Mouse (Mus musculus): Measurements from ENCODE around the gene AC131692.1. TPM values are rescaled to one million over a fixed set of nuclear protein-coding genes. Genes with fewer than 3 reads are reported as not detected.
"Not testable (repeated sequence)": the region's sequence is repeated elsewhere in the genome, so short reads cannot be mapped to it uniquely, and the experiment has no call there.

Gene AC131692.1
- total RNA-seq, 2 experiments from 2014 or later = 0.54 TPM; not detected in 1

DNA sequence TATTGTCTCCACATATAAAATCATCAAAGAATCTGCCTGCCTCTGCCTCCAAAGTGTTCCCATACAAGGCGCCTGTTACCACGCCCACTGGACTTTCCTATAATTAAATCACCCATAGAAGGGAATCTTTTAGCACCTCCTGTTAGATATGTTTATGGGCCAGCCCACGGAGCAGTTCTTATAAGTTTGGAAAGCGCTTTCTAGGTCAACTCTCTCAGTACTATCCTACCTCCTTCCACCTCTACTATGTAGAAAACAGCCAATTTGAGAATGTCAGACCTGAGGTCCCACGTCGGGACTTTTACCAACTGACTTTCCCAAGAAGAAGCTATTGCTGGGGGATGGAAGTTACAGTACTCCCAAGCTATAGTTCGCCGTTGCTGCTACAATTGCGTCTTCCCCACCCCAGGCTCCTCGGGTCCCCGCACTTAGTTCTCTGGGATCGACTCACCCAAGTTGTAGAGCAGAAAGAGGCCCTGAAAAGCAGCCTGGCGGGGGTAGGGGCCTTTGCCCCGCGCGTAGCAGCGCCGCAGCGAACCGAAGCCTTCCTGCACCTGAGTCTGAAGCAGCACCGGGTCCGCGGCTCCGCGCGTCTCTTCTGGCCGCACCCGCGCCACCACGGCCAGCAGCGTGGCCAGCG lies 23.2 kb downstream of the AC131692.1 start:
- DNase-seq (ENCODE audit: low spot score in 2 of 2) = no peak

GRCm38 (mm10) chr19:6117986-6118676 lies 23.9 kb downstream of the AC131692.1 start, which contains the start of gene Sac3d1:
TSS of gene Sac3d1 (minus strand) at chr19:6118650.
- DNase-seq (ENCODE audit: low spot score in 2 of 2) = peak; percentile 65 to 87

DNA sequence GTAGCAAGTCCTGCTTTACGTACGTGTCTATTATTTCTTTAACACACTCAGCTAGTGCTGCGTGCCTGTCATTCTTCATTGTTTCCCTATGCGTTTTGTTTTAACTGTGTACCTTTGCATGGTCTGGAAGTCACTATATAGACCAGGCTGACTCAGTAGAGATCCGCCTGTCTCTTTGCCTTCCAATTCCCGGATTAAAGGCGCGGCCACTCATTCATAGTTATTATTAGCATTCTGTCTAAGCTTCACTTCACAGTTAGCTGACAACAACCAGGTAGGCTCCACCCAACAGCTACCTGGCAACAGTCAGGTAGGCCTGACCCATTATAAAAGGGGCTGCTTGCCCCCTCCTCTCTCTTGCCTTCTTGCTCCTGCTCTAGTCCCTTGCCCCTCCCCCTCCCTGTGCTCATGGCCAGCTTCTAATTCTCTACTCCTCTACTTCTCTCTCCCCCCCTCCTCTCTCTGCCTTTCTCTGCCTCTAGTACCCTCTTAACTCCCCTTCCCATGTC lies 24.5 kb downstream of the AC131692.1 start:
- DNase-seq (ENCODE audit: low spot score in 2 of 2) = no peak

- no peak for DNase-seq (ENCODE audit: low spot score in 2 of 2)
Observed at GRCm38 (mm10) chr19:6121761-6122160, 27.5 kb downstream of the AC131692.1 start.

- DNase-seq (ENCODE audit: low spot score in 2 of 2) = no peak
Observed at GRCm38 (mm10) chr19:6123330-6123729, 29.1 kb downstream of the AC131692.1 start.

- DNase-seq (ENCODE audit: low spot score in 2 of 2) = no peak
Observed at GRCm38 (mm10) chr19:6124898-6125297, 30.7 kb downstream of the AC131692.1 start.

DNA sequence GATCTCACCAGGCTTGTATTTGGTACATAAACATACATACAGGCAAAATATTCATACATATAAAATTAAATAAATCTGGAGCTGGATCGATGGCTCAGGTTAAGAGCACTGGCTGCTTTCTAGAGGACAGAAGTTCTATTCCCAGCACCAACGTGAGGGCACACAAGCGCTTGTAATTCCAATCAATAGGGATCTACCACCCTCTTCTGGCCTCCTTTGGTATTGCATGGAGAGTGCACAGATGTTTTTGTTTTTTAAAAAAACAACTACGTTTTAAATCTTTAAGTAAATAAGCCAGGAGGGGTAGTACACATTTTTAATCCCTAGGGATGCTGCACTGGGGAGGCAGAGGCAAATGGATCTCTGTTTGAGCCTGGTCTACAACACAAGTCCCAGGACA lies 32.1 kb downstream of the AC131692.1 start:
- DNase-seq (ENCODE audit: low spot score in 2 of 2) = peak in 1 of 2 experiments; percentile 34

DNA sequence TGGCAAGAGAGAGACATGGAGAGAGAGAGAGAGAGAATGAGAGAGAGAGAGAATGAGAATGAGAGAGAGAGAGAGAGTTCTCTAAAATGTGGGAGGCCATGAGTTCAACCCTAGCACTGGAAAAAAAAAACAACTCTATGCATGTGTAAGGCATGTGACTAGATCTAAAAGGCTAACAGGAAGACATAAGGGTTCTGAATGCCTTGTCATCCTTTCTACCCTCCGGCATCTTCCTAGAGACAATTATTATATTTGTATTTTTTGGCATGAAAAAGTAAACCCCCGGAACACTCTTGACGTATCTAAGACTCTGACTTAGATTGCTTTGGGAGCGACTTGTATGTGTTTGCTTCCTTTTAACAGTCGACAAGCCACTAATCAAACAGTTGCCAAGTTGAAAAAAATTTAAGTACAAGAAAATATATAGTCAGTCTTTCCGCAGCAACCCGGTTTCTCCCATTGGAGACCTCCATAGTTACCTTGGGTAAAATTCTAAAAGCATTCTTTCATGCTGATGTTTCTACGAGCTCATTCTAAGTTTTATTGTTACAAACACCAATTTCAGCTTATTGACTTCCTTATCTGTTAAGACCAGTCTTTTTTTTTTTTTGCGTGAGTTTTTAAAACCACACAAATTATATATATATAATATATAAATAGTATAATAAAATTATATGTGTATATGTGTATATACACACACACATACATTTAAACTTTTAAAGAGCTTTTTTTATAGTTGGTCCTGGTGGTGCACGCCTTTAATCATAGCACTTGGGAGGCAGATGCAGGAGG lies 32.8 kb downstream of the AC131692.1 start:
- DNase-seq (ENCODE audit: low spot score in 2 of 2) = no peak

GRCm38 (mm10) chr19:6127760-6128341 lies 33.6 kb downstream of the AC131692.1 start, which contains the start of gene Snx15:
TSS of gene Snx15 (minus strand) at chr19:6128304.
- peak; percentile 74 to 92 for DNase-seq (ENCODE audit: low spot score in 2 of 2)

DNA sequence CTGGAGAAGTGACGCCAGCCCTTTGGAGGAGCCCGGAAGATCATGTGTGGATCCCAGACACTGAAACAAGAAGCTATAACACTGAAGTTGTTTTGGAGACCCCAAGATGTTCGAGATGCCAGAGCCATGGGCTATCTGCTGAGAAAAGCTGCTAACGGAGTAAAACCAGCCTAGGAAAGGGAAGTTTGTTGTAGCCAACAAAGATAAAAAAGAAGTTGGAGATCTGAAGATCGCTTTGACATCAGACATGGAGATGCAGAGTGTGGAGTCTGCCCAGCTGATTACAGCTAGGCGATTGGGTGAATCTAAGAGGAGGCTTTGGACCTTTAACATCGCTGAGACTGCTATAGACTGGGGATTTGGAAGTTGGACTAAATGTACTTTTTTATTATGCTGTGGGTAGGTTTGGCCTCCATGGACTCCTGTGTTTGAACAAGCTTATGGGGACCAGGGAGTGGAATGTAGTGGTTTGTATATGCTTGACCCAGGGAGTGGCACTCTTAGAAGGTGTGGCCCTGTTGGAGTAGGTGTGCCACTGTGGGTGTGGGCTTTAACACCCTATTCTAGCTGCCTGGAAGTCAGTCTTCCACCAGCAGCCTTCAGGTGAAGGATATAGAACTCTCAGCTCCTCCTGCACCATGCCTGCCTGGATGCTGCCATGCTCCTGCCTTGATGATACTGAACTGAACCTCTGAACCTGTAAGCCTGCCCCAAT lies 36.4 kb downstream of the AC131692.1 start:
- DNase-seq (ENCODE audit: low spot score in 2 of 2) = not testable (repeated sequence)

DNA sequence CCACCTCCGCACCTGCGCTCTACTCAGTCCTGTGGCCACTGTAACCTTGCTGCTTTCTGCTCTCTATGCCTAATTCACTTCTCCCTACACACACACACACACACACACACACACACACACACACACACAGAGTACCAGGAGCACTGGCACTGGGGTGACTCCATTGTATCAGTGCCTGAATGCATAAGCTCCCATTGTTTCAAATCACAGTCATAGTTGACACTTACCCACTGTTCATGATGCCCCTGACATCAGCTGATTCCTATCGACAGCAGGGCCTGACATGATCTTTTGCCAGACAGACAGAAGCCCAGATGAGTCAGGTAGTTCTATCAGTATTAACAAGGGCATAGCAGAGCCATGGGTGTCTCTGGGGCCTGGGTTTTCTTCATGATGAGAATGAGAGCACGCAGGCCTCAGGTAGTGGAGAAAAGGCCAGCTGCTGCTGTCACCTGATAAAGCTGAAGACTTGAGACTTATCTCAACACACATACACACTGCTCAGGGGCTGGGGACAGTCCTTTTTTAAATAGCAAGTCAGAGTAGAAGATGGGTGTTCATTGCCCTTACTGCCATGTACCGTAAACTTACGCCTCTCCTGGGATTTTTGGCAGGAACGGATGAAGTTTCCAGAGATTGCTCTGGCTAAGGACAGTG lies 38.1 kb downstream of the AC131692.1 start:
- no peak for DNase-seq (ENCODE audit: low spot score in 2 of 2)

GRCm38 (mm10) chr19:6133197-6133596 lies 39.0 kb downstream of the AC131692.1 start:
- not testable (repeated sequence) for DNase-seq (ENCODE audit: low spot score in 2 of 2)

GRCm38 (mm10) chr19:6136397-6136796 lies 42.2 kb downstream of the AC131692.1 start:
- DNase-seq (ENCODE audit: low spot score in 2 of 2) = no peak

- no peak for DNase-seq (ENCODE audit: low spot score in 2 of 2)
Observed at GRCm38 (mm10) chr19:6139701-6140100, 45.5 kb downstream of the AC131692.1 start.

DNA sequence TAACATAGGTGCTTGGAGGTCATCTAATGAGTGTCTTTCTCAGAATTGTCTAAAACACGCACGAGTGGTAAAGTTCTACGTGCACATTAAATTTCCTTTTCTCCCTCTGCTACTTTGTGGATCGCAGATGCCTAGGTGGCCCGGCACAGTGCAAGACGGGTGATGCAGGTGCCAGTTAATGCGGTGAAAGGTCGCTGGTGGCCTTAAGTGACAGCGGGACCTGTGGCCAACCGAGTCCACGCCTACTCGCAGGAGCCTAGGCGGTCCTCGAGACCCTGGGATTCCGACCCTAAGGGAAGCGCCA lies 46.1 kb downstream of the AC131692.1 start:
- DNase-seq (ENCODE audit: low spot score in 2 of 2) = no peak

DNA sequence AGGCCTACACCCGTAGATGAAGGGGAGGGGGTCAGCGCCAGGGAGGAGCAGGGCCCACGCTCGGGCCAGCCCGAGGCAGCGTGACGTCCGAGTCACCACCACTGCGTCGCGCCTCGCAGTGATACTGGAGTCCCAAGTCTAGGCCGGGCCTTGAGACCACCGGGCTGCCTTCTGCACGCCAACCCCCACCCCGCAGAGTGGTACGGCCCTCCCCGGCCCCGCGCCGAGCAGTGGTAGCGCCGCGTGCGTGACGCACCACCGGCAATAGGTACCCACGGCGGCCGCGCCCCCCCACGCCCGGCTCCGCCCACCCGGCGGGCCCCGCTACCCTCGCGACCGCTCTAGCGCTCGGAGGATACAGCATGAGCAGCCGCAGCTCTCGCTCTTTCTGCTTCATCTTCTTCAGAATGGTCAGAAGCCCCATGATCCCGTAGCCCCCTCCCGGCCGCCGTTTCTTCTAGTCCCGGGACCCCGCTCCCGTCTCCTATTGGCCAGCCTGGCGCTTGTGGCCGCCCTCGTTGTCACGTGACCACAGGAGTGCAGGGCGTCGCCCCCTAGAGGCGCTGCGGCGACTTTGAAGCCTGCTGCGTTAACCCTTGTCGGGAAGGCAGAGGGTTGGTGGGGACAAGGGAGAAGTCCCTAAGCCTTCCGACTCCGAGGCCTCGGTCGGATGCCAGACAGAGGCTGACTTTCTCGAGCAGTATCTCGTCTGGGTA lies 46.6 kb downstream of the AC131692.1 start, which contains the start of gene Batf2:
Batf2 (plus strand) TSS at position 306 of the 716 bp plus-strand sequence.
- peak; percentile 78 to 92 for DNase-seq (ENCODE audit: low spot score in 2 of 2)

GRCm38 (mm10) chr19:6141394-6141749 lies 47.2 kb downstream of the AC131692.1 start, which contains the start of gene Arl2:
TSS of gene Arl2 (minus strand) at chr19:6141548.
- peak in 1 of 2 experiments; percentile 80 for DNase-seq (ENCODE audit: low spot score in 2 of 2)

GRCm38 (mm10) chr19:6144842-6145241 lies 50.6 kb downstream of the AC131692.1 start:
- no peak for DNase-seq (ENCODE audit: low spot score in 2 of 2)

All from gastrocnemius, postnatal 4 days (tissue).